Mouse (Mus musculus) layer of hippocampus, postnatal 36 days (tissue): ENCODE data around the gene Cntfr. TPM values are rescaled to one million over a fixed set of nuclear protein-coding genes. Genes with fewer than 3 reads are reported as not detected.
"Not testable (repeated sequence)": the region's sequence is repeated elsewhere in the genome, so short reads cannot be mapped to it uniquely, and the experiment has no call there.

Source experiments
- DNase-seq, 2 experiments: peaks; one replicate each; pipeline ENCODE4 v3.0.0; 2022
- total RNA-seq, 2 experiments: library from RNA; stranded (reverse); gene quantifications; 2 replicates each; pipeline ENCODE4 v1.2.3; 2021

Cntfr gene
- total RNA-seq, 2 experiments from 2014 or later, result 90.8 to 97.6 TPM

DNA sequence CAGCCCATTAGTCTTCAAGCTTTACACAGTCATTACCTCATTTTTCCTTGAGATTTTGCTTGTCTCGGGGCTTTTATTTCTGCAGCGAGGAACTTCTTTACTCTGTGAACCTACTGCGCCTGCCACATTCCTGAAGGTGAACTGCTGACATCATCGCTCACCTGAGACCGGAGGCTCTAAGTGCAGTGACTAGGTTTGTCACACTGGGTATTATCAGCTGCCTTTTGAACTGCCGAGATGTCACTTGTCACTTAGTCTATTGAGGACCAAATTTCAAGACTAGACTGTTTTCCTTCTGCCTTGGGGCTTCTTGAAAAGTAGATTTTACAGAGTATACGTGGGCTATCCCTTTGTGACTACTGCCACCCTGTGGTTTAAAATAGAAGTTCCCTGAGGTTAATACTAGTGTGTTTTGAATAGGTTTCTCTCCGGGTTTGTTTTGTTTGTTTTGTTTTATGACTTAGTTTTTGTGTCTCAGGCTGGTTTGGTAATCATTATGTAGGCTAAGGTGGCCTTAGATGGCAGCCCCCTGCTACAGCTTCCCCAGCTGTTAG, 11.4 kb upstream of the Cntfr start:
- DNase-seq, result no peak

DNA sequence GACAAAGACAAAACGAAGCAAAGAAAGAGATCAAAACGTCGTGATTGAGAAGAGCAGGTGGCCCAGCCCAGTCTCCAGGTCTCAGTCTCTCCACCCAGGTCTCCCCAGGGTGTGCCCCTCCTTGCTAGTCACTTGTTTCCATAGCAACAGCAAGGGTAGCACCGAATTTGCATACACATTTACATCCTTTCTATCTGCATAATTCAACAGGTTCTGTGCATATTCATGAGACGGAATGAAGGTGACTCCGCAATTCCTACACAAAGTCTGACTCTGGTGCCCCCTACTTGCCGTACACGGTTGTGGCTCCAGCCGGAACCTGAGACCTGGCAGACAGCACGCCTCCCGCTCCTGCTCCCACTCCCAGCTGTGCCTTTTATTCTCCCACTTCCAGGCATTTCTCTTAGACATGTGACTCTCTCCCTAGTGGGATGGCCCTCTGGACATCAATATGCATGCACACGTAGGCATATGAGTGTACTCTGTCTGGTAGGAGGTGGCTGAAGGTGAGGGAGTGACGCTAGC, 10.2 kb upstream of the Cntfr start:
- DNase-seq, result no peak

DNA sequence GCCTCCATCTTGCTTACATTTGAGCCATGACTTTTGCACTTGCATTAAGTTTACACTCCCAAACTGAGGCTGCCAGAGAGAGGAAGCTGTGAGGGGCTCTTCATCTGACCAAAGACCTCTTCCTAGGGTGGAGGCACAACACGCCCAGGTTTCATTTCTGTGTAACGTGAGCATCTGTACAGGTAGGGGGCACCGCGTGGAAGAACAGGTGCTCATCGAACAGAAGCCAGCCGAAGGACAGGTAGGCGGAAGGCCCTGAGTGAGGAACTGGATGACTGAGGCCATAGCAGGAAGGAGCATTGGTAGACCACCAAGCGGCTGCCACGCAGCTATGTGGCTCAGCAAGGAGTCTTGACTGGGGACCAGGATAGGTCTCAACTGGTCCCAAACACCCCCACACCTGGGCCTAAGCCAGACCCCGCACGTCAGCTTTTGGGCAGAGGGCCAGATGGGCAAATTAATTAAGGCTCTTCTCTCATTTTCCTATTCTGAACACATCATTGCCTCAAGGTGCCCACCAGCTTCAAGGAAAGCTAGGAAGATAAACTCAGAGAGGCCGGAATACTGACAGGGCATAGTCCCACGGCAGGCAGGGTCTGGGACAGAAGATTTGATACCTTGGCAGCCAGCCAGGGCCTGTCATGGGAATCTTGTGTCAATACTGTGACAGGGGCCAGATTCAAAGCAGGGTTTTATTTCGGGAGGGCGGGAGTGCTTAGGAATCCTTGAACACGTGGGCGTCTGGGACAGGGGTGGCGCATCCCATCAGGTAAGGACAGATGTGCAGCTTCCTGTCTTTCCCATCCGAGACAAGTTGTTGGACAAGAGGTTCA, 9.2 kb upstream of the Cntfr start:
- DNase-seq, result no peak

DNA sequence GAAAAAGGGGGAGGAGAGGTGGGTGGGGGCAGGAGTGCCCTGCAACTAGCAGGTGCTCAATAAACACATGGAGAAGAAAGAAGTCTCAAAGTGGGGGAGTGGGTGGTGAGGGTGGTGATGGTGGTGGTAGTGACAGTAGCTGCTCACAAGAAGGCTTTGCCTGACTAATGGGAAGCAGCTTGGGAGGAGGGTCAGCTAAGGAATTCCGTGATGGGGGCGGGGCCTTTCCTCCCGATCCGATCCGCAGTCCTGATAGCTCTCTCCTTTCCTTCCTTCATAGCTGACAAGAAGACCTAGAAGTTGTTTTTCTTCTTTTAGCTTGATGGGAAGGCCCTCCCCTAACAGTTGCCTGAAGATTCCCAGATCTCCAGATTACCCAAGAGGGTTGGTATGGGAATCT, 7.8 kb upstream of the Cntfr start:
- no peak for DNase-seq

DNA sequence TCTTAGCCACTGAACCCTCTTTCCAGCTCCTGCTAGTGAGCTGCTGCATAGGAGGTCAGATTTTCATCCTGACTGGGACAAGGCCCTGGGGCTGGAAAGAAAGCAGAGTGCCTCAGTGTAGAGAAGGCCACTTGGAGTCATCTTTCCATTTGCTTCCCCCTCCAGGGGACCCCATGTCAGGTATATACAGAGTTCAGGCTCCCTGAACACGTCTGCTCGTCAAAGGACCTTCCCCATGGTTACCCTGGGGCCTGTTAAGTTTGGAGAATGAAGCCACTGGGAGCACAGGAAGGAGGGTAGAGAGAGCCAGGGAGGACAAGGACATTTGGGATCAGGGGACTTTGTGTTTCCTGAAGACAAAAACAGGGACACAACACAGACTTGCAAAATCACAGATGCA, 5.3 kb upstream of the Cntfr start:
- DNase-seq, result not testable (repeated sequence)

DNA sequence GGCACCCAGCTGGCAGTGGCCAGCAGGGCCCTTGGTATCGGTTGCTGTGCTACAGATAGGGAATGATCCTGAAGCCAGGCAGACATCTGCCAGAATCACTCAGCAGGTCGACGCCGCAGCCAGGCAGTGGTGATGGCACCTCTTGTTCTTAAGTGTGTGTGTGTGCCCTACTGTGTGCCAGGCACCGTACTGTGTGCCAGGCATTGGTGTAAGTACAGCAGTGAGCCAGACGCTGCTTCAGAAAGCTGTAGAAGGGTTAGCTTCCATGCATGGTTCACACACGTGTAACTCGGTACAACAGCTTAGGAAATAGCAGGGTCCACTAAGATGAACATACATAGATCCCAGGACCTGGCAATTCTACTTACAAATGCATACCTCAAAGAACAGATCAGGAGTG, 3.3 kb upstream of the Cntfr start:
- not testable (repeated sequence) for DNase-seq

DNA sequence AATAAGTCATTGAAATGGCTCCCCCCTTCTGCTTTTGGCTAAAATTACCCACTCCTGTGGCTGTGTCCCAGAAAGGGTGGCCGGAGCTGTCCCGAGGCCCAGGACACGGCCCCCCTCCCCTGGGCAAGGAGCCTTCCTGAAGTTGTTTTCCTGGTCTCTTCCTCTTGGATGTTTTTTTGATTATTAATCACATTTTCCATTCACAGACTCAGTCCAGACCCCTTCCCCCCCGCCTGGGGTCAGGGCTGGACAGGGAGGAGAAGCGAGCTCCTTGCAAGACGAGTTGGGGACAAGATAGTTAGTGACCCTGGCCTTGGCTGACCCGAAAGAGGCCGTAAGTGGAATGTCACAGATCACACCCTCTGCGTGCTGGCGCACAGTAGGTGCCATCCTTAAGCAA, 2.9 kb upstream of the Cntfr start, which contains the start of gene Il11ra1:
Gene Il11ra1, plus strand, starts transcription at position 207 of the 400 bp plus-strand sequence.
- DNase-seq, result not testable (repeated sequence)

DNA sequence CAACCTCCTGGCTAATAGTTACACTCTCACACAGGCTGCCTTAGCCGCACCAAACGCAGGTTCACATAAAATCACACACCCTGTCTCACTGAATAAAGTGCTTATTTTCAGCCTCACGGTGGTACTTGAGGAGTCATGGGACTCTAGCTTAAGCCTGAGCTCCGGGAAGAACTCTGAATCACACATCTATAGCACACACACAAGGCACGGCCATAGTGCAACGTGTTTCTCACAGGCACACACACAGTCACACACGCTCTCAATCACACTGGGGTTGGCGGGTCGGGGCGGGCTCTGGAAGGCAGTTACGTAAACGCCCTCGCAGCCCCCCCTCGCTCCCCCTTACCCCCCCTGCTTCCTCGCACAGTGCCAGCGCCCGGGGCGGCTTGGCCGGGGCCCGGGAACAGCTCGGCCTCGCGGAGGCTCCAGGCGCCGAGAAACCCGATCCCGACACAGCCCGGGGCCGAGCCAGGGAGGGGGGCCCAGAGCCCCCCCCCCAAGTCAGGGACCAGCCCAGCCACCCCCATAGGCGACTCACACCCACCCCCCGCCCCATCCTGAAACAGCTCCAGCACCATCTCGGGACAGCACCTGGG, 1.6 kb upstream of the Cntfr start:
- DNase-seq, result not testable (repeated sequence)

DNA sequence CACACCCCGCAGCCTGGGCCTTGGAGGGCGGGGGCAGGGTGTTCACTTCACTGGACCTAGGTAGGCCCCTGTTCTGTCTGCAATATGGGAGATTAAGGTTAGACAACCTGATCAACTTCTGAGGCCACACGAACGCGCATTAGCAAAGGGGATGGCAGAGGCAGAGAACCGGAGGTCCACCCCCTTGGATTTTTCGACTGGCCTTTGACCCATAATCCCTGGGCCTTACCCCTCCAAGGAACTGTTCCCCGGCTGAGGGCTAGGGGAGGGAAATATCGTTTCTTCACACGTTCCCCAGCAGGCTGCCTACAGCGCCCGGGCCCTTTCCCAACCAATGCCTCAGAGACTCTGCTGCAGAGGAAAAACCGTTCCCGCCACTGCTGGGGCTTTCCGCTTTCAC, 437 bp downstream of the Cntfr start:
- DNase-seq, result not testable (repeated sequence)

DNA sequence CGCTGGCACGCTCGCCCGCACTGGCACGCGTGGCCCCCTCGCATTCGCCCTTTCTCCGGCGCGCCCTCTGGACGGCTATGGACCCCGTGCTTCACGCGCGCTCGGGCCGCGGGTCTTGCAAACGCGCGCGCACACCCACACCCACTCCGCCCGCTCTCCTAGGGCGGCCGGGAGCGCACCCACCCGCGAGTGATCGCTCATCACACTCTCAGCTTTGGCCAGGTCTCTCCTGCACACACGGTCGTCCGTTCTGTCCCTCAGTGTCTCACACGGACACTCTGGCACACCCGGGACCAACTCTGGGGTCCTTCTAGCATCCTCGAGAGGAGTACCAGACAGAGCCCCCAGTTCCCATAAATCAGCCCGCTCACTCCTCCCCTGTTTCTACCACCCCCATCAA, 1.1 kb downstream of the Cntfr start:
- DNase-seq, result not testable (repeated sequence)

DNA sequence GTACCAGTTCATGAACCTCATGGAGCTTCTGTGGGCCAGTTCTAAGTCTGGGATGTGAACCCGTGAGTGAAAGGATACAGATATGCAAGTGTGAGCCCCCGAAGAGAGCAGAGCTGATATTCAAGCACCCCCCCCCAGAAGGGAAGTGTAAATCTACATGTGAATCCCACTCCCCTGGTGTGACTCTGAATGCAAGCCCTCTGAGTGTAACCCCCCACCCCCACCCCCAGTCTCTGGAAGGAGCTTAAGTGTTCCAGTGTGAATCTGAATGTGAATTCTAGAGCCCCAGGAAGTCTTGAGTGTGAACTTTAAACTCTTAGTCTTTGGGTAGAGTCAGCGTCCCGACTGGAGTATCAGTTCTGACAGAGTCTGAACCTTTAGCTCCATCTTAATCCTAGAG, 3.4 kb downstream of the Cntfr start:
- DNase-seq, result not testable (repeated sequence)

DNA sequence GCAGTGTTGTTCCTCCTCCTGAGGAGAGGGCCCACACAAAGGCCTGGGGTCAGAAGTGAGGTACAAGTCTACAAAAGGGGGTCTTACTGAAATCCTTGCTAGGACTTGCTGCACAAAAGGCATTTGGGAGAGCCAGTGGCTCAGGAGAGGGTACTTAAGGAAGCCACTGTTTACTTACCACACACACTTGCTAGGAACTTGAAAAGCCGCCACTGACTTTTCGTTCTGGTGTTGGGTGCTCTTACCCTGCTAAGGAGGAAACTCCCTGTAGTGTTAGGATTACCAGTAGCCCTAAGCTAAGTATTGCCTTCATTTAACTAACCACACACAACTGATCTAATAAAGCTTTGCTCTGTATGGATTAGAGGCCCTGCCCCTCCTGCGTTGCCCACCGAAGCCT, 6.9 kb downstream of the Cntfr start:
- DNase-seq, result not testable (repeated sequence)

DNA sequence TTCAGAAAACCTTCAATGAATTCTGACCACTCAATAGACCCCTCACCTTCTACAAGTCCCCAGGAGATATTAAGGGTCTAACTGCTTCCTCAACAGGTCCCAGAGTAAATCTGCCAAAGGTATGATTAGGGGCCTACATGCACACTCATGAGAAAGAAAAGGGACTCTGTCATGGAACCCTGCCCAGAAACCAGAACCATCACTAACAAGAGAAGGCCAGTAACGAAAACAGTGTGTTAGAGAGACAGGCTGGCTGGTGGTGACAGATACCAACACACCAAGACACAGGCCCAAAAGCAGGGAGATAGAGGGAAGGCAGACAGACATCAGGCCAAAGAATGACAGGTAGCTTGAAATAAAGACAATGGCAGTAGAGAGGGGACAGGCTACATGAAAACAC, 8.3 kb downstream of the Cntfr start:
- DNase-seq, result not testable (repeated sequence)

DNA sequence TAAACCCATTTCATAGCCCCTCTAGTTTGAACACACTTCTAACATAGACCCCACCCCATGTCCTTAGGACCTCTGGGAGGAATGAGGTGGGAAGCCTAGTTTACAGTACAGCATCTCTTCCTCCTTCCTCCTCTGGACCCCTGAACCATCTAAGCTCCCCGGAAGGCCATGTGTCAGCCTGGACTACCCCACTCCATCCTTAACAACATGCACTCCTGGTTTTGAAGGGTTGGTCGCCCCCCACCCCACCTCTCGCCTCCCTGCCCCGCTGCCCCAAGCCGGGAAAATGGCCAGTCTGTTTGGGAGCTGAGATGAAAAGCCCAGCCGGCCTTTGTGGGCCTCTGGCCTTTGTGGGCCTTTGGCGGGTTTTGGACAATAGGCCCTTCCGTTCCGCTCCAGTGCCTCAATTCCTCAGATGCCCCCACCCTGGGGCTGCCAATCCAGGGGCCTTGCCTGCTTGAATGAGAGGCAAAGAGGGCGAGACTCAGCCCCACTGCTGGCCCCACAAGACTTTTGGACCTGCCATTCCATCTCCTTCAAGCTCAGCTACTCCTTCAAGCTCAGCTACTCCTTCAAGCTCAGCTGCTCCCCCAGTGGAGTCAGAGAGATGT, 10.9 kb downstream of the Cntfr start:
- not testable (repeated sequence) for DNase-seq

DNA sequence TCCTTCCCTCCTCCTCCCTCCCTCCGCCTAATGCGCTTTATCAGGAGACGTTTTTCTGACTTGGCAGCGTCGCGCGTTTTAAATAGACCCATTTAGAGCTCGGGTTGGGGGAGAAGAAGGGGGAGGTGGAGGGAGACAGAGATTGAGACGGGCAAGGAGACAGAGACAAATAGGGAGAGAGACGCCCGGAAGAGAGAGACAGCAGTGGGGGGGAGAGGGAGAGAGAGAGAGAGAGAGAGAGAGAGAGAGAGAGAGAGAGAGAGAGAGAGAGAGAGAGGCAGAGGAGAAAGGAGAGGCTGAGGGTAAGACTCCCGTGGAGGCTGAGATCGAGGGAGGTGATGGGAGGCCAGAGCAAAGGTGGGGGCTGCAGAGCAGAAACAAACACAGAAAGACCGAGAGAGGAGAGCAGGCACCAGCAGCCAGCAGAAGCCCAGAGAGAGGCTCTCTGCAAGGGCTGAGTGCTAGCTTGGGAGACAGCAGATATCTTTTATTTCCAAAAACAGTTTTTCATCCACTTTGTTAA, 11.9 kb downstream of the Cntfr start:
- not testable (repeated sequence) for DNase-seq

DNA sequence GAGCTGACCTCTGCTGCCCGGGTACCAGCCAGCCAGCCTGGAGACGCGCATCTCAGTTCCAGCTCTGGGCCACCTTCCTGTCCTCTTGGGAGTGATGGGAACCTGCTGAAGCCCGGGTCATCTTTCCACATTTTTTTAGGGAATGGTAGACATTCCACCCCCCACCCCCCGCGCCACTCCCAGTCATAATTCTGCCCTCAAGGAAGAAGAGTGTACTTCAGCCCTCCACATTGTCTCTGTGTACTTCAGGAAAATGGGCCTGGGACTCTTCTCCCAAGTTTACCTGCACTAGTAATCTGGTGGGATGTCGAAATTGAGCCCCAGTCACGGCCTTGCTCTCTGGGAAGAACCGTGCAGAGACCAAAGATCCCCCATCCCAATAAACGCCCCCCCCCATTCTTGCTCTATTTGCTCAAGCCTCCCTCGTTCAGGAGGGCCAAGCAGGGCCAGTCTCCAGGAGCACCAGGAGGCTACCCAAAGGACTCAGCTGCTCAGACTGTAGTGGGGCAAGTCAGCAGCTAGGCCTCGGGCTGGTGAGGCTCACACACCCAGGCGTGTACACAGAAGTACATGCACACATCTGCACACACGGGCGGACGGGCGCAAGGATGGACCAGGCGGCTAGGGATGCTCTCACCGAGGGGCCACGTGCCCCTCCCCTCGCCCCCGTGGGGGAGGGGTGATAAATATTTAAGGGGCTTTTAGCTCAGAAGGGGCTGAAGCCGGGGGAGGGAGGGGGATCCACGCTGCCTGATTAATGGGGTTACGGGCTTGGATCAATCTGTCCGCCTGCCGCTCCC, 12.6 kb downstream of the Cntfr start:
- DNase-seq, result not testable (repeated sequence)

DNA sequence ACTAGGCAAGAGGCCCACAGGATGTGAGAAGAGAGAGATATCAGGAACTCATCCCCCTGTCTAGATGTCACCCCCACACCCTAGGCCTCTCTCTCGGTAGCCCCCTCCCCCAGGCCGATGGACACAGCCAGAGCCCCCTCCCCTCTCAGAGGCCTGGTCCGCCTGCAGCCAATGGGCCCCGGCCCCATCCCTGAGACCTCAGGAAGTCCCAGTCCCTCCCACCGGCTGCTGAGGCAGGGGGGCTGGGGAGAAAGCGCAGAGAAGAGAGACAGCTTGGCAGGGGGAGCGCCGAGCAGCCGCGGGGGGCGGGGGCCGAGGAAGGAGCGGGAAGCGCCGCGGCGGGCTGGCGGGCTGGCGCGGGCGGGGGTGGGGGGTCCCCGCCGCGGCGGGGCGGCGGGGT, 13.6 kb downstream of the Cntfr start:
- not testable (repeated sequence) for DNase-seq

DNA sequence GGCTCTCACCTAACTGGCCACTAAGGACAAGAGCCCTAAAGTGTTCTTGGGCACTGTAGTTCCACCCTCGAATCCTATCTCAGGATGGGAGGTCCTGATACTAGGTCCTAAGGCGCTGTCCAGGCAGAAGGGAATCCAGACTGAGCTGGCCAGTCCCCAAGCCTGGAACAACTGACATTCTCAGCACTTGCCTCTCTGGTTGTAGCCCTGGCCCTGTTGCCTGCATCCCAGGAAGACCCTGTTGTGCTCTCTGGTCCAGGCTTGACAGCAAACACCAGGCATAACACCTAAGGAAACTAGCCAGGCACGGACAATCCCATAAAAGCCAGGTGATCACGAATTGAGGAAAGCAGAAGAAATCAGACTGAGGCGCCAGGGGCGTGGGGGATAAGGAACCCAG, 14.1 kb downstream of the Cntfr start:
- DNase-seq, result no peak

DNA sequence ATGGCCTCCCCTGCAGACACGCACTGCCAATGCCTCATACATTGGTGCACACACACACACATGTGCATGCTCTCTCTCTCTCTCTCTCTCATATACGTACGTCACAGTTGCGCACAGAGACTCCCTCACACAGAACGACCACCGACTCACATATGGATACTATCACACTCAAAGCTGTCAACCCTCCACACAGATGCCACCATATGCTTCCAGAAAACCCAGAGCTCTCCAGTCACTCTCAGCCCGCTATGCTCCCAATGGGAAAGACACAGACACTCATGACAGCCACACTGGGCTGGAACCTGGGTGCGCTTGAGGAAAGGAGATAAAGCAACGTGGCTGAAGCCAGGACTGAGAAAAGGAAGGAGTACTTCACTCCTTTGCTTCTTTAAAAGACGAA, 14.9 kb downstream of the Cntfr start:
- no peak for DNase-seq

DNA sequence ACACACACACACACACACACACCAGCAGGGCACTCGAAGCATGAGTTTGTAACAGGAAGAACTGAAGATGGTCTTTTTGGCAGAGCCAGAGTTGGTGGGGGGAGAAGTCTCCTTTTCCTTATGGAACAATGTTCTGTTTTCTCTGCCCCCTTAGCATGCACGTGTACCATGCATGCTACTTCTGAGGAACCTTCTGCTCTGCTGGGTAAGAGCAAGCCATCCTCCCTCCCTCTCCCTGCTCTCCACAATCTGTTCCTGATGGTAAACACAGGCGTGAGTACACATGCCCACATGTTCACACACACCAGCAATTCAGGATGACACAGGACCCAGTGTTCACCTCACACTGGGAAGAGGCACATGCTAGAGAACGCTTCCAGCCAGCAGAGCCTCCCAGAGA, 15.7 kb downstream of the Cntfr start:
- no peak for DNase-seq

DNA sequence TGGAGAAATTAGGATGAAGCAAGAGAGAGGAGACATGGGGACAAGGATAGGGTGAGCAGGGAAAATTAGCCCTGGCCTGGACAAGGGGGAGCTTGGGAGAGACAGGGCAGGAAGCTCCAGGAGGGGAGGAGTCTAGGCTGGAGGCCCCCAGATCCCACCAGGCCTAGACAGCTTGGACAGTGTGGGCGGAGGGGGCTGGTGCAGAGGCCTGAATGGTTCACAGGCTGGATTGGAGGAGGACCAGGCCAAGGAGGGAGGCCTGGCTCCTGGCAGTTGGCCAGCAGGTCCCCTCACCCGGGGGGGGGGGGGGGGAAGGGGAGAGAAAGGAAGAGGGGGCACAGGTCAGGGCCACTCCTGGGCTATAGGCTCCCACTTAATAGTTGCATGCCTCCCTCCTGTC, 17.6 kb downstream of the Cntfr start:
- no peak for DNase-seq

DNA sequence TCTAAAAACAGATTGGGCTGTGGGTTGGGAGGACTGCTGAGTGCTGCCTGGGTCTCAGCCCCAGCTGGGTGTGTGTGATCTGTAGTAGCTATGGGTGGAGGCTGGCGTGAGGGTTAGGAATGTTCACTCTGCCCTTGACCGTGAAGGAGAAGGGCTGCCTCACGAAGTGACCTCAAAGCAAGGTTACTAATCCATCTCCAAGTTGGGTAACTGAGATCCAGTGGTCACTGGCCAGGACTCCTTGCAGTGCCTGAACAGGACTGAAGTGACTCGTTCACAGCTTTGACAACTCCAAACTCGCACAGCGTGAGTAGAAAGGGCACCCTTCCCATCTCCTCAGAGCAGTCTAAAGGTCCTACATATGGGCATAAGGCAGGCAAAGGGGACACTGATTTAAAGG, 18.0 kb downstream of the Cntfr start:
- no peak for DNase-seq
